ENCODE assay signal across 8 mouse cellular contexts in the genomic region with DNA sequence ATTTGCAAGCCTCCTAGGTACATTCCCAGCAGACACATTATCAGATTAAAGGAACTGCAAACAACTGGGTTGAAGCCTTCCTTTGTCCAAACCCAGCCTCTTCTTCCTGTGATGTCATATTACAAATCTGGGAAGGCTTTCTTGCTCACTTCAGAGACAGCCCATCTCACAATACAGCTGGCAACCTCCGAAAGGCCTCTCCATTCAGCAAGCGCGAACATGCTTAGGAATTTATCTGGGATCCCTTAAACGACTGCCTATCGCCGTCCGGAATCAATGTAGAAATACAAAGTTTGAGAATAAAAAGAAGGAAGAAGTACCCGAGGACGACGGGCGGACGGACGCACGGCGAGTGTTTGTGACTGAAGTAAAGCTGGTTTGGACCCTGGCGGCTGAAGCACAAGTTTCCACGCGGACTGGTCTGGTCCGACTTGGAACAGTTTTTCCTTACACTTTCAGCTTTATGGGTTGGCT. TPM values are rescaled to one million over a fixed set of nuclear protein-coding genes. Genes with fewer than 3 reads are reported as not detected.
A peak's percentile ranks its signal among the peaks of the same experiment; 100 is the strongest.
DNase-seq lines count a peak whose midpoint lies in the region; ATAC-seq lines count a peak whose summit lies in the region.

A gene (plus strand): TSS at position 48 of the 474 bp plus-strand sequence.

- no peaks in the 10 kb centered on the region for H3K27me3 ChIP-seq in intestine, embryonic 15.5 days (replicated peaks)
- H3K27me3 ChIP-seq in liver, embryonic 15.5 days = no peaks in the 10 kb centered on the region

- no peaks in the 10 kb centered on the region for H3K9me3 ChIP-seq in intestine, embryonic 15.5 days
- H3K9me3 ChIP-seq in liver, embryonic 15.5 days (replicated peaks) = no peaks in the 10 kb centered on the region

- no peaks in the 10 kb centered on the region for H3K36me3 ChIP-seq in intestine, embryonic 15.5 days
- H3K36me3 ChIP-seq in liver, embryonic 15.5 days (replicated peaks) = 0 out of 2 replicates have a peak, but pooled peaks cover 4% of the 10 kb centered on the region

- DNase-seq in layer of hippocampus, postnatal 10 days (ENCODE audit: low spot score in 2 of 2) = peak; percentile 23 to 25
- DNase-seq in layer of hippocampus, adult 11-12 months (ENCODE audit: low spot score) = no peak
- DNase-seq in c-Kit-positive CD71-positive TER-119-negative erythroid progenitor cells, embryonic 14.5 days (ENCODE audit: low read depth) = peak; percentile 11
- DNase-seq in natural killer cell, adult 2 months (ENCODE audit: low spot score in 2 of 2) = peak; percentile 16 to 25
- peak; percentile 37 to 59 for DNase-seq in thymus, postnatal 10 days (ENCODE audit: low spot score in 2 of 2)

- H3K27ac ChIP-seq in intestine, embryonic 15.5 days = peak within 1 kb of the TSS; percentile 95
- H3K27ac ChIP-seq in liver, embryonic 15.5 days (replicated peaks) = peak within 1 kb of the TSS; percentile 69

- H3K9ac ChIP-seq in intestine, embryonic 15.5 days = peak within 1 kb of the TSS; percentile 61
- H3K9ac ChIP-seq in liver, embryonic 15.5 days = peak within 1 kb of the TSS; percentile 39

- H3K4me2 ChIP-seq in intestine, embryonic 15.5 days (replicated peaks) = peak within 1 kb of the TSS; percentile 47
- peak within 1 kb of the TSS; percentile 50 for H3K4me2 ChIP-seq in liver, embryonic 15.5 days

- ATAC-seq in granulocyte monocyte progenitor cell, adult 5-6 weeks (replicated peaks; ENCODE audit: poor library complexity, severe bottlenecking) = peak; percentile 72
- ATAC-seq in intestine, embryonic 15.5 days = peak; percentile 91
- ATAC-seq in liver, embryonic 15.5 days (ENCODE audit: insufficient read depth) = peak; percentile 56

- H3K4me3 ChIP-seq in intestine, embryonic 15.5 days (replicated peaks) = peak within 1 kb of the TSS; percentile 51
- H3K4me3 ChIP-seq in liver, embryonic 15.5 days (replicated peaks) = peak within 1 kb of the TSS; percentile 53

- peaks cover 7% of the 10 kb centered on the region for H3K4me1 ChIP-seq in intestine, embryonic 15.5 days (replicated peaks)
- peaks cover 24% of the 10 kb centered on the region for H3K4me1 ChIP-seq in liver, embryonic 15.5 days (replicated peaks)

- WGBS in intestine, embryonic 15.5 days = 0% methylated on average over 19 of the region's 19 CpGs
- WGBS in liver, embryonic 15.5 days (ENCODE audit: insufficient replicate concordance) = 1% methylated on average over 19 of the region's 19 CpGs

RNA-seq across cellular contexts. Expression of the gene that starts here (rescaled TPM):
- 1 to 10 TPM; 1.8 TPM for total RNA-seq in layer of hippocampus, postnatal 10 days (2021)
- total RNA-seq in granulocyte monocyte progenitor cell, adult 5-6 weeks (2014; fragmentation: Nextera tagmentation) = 11.4 and 14.7 TPM in 2 replicates
- total RNA-seq in granulocyte monocyte progenitor cell, adult 5-6 weeks (2017) = 12.9 and 14.8 TPM in 2 replicates
- 12.3 and 15.5 TPM in 2 replicates for polyA plus RNA-seq in intestine, embryonic 15.5 days (2015; fragmentation: Nextera tagmentation; extraction: Ambion mirVana)
- 4.8 and 4.9 TPM in 2 replicates for polyA plus RNA-seq in liver, embryonic 15.5 days (2015; fragmentation: Nextera tagmentation; extraction: Ambion mirVana)

Comparison
In these comparisons a context has a peak if more than half of its experiments do, and no peak if none do; other contexts are left out.
1. RNA of the gene that starts here (total RNA-seq): 11.4 to 14.8 TPM in granulocyte monocyte progenitor cell, adult 5-6 weeks; 1.8 TPM in layer of hippocampus, postnatal 10 days; every median in the first group is over 4 times any median in the second.
2. Peak in every context shown above with its lines, with median percentiles within 50 percentile points of each other: ATAC-seq.